Mouse (Mus musculus) left cerebral cortex, postnatal 10 days (tissue): ENCODE measurements around the gene Emx2. TPM values are rescaled to one million over a fixed set of nuclear protein-coding genes. Genes with fewer than 3 reads are reported as not detected.
A peak's percentile ranks its signal among the peaks of the same experiment; 100 is the strongest.

Experiments used
- DNase-seq, 2 experiments: peaks; one replicate each; pipeline ENCODE4 v3.0.0; 2021 to 2022; ENCODE audit warnings: low spot score in 2 of 2, mixed read lengths in 1 of 2; ENCODE audit errors: extremely low spot score in 1 of 2
- intact Hi-C: fragments of 180-260 bp; cut with DNase I; formaldehyde crosslinking; loops from one replicate; pipeline ENCODE4 v1.15.1; 2025
- total RNA-seq, 2 experiments: library from RNA; stranded (reverse); gene quantifications; 2 replicates each; pipeline ENCODE4 v1.2.3; 2021

Emx2 gene
- total RNA-seq, 2 experiments from 2014 or later: 9.0 to 10.2 TPM

GRCm38 (mm10) chr19:59460328-59461115, 2.4 kb downstream of the Emx2 start:
- intact Hi-C loops: loop anchor here (5.0 kb wide), 1 partner anchor 482 kb away; the partner anchor contains the start of gene Rab11fip2
- no peak for DNase-seq

- DNase-seq: no peak
- intact Hi-C loops: loop anchor here (5.0 kb wide), 1 partner anchor 481 kb away; the partner anchor contains the start of gene Rab11fip2
These were observed 3.6 kb downstream of the Emx2 start for GRCm38 (mm10) chr19:59461481-59462421.

GRCm38 (mm10) chr19:59462459-59463292, 4.5 kb downstream of the Emx2 start:
- intact Hi-C loops: loop anchor here (5.0 kb wide), 1 partner anchor 480 kb away; the partner anchor contains the start of gene Rab11fip2

GRCm38 (mm10) chr19:59463842-59464443, 5.8 kb downstream of the Emx2 start:
- intact Hi-C loops: loop anchor here (5.0 kb wide), 1 partner anchor 478 kb away; the partner anchor contains the start of gene Rab11fip2
- DNase-seq: no peak

More at GRCm38 (mm10) chr19:59462459-59463292, 4.5 kb downstream of the Emx2 start:
- no peak for DNase-seq

GRCm38 (mm10) chr19:59465281-59465680, 7.1 kb downstream of the Emx2 start:
- DNase-seq: no peak
- intact Hi-C loops: no loop called here

GRCm38 (mm10) chr19:59465751-59466410, 7.7 kb downstream of the Emx2 start:
- DNase-seq: no peak
- intact Hi-C loops: no loop called here

GRCm38 (mm10) chr19:59466417-59466937, 8.3 kb downstream of the Emx2 start:
- intact Hi-C loops: no loop called here
- DNase-seq: no peak

GRCm38 (mm10) chr19:59467016-59467412, 8.8 kb downstream of the Emx2 start:
- DNase-seq: no peak
- intact Hi-C loops: no loop called here

GRCm38 (mm10) chr19:59467413-59468064, 9.4 kb downstream of the Emx2 start:
- intact Hi-C loops: no loop called here
- no peak for DNase-seq

- peak in 1 of 2 experiments; percentile 43 for DNase-seq
- intact Hi-C loops: no loop called here
These were observed 10.1 kb downstream of the Emx2 start for GRCm38 (mm10) chr19:59468065-59468810.

GRCm38 (mm10) chr19:59469035-59469949, 11.1 kb downstream of the Emx2 start:
- intact Hi-C loops: no loop called here
- peak in 1 of 2 experiments; percentile 24 for DNase-seq

GRCm38 (mm10) chr19:59470074-59470630, 12.0 kb downstream of the Emx2 start:
- intact Hi-C loops: no loop called here
- no peak for DNase-seq

- peak in 1 of 2 experiments; percentile 20 for DNase-seq
- intact Hi-C loops: no loop called here
These were observed 12.7 kb downstream of the Emx2 start for GRCm38 (mm10) chr19:59470913-59471312.

- no peak for DNase-seq
- intact Hi-C loops: no loop called here
These were observed 14.7 kb downstream of the Emx2 start for GRCm38 (mm10) chr19:59472844-59473243.

- DNase-seq: no peak
- intact Hi-C loops: no loop called here
These were observed 21.7 kb downstream of the Emx2 start for GRCm38 (mm10) chr19:59479912-59480311.
